Mouse (Mus musculus): Measurements from ENCODE around the gene Atp5g1. TPM values are rescaled to one million over a fixed set of nuclear protein-coding genes. Genes with fewer than 3 reads are reported as not detected.
A peak's percentile ranks its signal among the peaks of the same experiment; 100 is the strongest.

The Atp5g1 gene
- total RNA-seq, 2 experiments from 2014 or later = 102 to 669 TPM

DNA sequence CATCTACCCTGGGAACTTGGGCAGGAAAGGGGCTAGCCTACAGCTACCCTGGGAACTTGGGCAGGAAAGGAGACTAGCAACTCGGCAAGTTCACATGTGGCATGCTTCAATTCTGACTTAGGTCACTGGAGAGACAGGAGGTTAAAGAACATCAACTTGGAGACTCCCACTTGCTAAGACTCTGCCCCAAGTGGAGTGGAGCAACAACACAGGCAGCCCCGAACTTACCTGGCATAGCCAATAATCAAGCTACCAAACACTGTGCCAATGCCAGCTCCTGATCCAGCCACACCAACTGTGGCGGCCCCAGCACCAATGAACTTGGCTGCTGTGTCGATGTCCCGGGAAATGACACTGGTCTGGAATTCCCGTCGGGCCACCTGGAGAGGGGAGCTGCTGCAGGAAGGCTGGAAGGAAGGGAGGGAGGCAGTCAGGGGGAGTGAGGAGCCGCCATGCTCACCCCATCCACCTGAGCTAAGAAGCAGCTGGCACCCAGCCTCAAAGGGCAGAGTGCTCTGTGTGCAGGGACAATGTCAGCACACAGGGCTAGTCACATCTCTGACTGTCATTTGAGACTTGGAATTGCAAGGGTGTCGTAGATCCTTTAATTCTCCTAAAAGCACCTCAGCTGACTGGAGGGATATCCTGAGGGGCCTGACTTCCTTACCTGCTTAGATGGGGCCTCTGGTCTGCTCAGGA, 2.0 kb downstream of the Atp5g1 start:
- no peak for ATAC-seq (replicated peaks; ENCODE audit: poor library complexity)

DNA sequence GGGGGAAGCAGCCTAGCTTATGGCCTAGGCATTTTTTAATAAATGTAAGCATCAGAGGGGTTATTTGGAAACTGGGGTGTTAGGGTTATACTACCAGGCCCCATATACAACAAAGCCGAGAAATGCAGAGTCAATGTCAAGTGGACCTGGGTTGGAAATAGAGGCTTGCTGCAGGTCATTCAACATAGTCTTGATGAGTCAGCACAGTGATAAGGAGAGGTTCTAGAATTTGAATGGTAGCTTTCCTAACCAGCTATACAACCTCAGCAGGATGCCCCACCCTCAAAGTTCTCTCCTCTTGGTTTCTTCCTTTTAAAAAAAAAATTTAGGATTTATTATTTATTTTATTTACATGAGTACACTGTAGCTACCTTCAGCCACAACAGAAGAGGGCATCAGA, 4.5 kb downstream of the Atp5g1 start:
- no peak for ATAC-seq (replicated peaks; ENCODE audit: poor library complexity)

- ATAC-seq (replicated peaks; ENCODE audit: poor library complexity) = no peak
Measured at GRCm38 (mm10) chr11:96070353-96070752, 5.1 kb downstream of the Atp5g1 start.

GRCm38 (mm10) chr11:96068231-96068630, 7.2 kb downstream of the Atp5g1 start:
- no peak for ATAC-seq (replicated peaks; ENCODE audit: poor library complexity)

DNA sequence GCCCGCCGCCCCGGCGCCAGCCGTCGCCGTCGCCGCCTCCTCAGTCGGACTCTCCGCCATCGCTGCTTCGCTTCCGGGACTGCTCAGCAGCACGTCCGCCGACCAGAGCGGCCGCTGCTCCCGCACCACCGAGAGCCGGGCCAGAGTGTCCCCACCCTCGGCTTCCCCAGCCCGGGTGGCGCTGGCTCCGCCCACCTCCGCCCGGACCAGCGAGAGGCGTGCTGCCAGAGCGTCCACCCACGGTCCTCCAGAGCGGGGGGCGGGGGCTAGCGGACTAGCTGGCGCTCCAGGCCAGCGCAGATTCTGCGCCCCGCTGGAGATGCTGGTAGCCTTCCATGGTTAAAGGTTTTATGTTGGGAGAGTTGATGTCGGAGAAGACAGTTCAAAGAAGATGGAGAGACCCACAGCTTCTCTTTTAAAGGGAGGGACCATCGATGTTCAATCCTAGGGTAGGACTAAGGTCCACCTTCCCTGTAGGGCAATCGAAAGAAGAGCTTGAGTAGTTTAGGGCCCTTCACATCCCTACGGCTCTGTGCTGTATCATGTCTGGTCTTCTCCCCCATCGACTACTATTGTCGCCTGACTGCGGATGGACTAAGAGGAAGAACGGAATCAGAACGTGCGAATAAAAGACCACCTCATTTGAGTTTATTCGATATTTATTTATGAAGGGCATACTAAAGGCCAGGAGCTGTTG, 10.1 kb downstream of the Atp5g1 start, which contains the start of gene Ube2z:
Gene Ube2z, minus strand, starts transcription at position 174 of the 697 bp plus-strand sequence.
- ATAC-seq (replicated peaks; ENCODE audit: poor library complexity) = peak; percentile 98

GRCm38 (mm10) chr11:96064521-96065214, 10.8 kb downstream of the Atp5g1 start:
- ATAC-seq (replicated peaks; ENCODE audit: poor library complexity) = peak; percentile 35

DNA sequence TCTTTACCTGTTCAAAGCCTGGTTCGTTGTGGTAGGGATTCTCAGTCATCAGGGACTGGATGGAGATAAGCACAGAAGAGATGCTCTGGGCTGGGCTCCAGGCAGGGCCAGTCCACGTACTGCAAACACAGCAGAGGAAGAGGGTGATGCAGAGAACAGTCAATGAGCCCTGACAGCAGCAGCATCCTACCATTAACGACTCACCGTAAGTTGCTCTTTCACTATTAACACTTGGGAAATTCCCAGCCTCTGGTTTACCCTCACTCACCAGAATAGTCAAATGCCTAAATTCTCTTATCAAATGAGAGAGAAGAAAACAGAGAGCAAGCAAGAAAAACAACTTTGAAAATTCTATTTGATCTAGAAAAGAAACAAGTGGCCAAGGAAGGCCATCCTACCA, 17.2 kb downstream of the Atp5g1 start:
- no peak for ATAC-seq (replicated peaks; ENCODE audit: poor library complexity)

DNA sequence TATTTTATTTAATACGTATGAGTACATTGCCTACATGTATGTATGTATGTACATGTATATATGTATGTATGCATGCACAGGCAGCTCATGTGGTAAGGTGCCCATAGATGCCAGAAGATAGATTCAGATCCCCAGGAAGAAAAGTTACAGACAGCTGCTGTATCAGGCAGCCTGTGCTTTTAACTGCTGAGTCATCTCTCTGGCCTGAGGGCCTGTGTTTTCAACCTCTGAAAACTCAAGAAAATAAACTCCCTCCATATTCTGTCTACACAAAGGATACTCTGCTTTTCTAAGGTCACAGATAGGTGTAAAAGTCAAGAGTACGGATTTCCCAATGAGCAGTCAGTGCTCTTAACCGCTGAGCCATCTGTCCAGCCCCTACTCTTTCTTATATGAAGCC, 24.6 kb downstream of the Atp5g1 start:
- no peak for ATAC-seq (replicated peaks; ENCODE audit: poor library complexity)

GRCm38 (mm10) chr11:96049939-96050338, 25.5 kb downstream of the Atp5g1 start:
- no peak for ATAC-seq (replicated peaks; ENCODE audit: poor library complexity)

- no peak for ATAC-seq (replicated peaks; ENCODE audit: poor library complexity)
Measured at GRCm38 (mm10) chr11:96047469-96048373, 27.7 kb downstream of the Atp5g1 start.

- no peak for ATAC-seq (replicated peaks; ENCODE audit: poor library complexity)
Measured at GRCm38 (mm10) chr11:96046793-96047192, 28.7 kb downstream of the Atp5g1 start.

- ATAC-seq (replicated peaks; ENCODE audit: poor library complexity) = no peak
Measured at GRCm38 (mm10) chr11:96046028-96046427, 29.4 kb downstream of the Atp5g1 start.

GRCm38 (mm10) chr11:96044803-96045567, 30.5 kb downstream of the Atp5g1 start:
- no peak for ATAC-seq (replicated peaks; ENCODE audit: poor library complexity)

GRCm38 (mm10) chr11:96038560-96038959, 36.9 kb downstream of the Atp5g1 start:
- peak; percentile 49; the same call in 1 of the 2 replicates for ATAC-seq (replicated peaks; ENCODE audit: poor library complexity)

GRCm38 (mm10) chr11:96037499-96037898, 38.0 kb downstream of the Atp5g1 start:
- ATAC-seq (replicated peaks; ENCODE audit: poor library complexity) = no peak

- no peak for ATAC-seq (replicated peaks; ENCODE audit: poor library complexity)
Measured at GRCm38 (mm10) chr11:96035133-96035532, 40.3 kb downstream of the Atp5g1 start.

- ATAC-seq (replicated peaks; ENCODE audit: poor library complexity) = peak; percentile 97
Measured at GRCm38 (mm10) chr11:96034596-96035052, 40.8 kb downstream of the Atp5g1 start, which contains the start of gene Snf8. Snf8 (plus strand) TSS chr11:96034885.

DNA sequence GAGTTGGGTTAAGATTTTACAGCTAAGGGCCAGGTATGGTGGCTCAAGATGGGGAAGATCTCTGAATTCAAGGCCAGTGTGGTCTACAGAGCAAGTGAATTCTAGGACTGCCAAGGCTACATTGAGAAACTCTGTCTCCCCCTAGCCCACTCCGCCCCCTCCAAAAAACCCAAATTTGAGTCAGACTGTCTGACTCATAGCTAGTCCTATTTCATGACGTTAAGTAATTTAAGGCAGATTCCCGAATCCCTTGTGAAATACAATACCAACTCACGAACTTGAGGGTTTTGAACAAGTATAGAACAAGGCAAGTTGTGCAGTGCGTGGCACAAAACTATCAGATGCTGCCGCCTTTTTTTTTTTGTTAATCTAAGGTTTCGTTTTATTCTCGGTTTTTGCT, 41.4 kb downstream of the Atp5g1 start:
- ATAC-seq (replicated peaks; ENCODE audit: poor library complexity) = no peak

- no peak for ATAC-seq (replicated peaks; ENCODE audit: poor library complexity)
Measured at GRCm38 (mm10) chr11:96033264-96033663, 42.2 kb downstream of the Atp5g1 start.

- 0 out of 2 replicates have a peak, but pooled peaks have one; percentile 23 for ATAC-seq (replicated peaks; ENCODE audit: poor library complexity)
Measured at GRCm38 (mm10) chr11:96031701-96032100, 43.8 kb downstream of the Atp5g1 start.
